Mouse (Mus musculus): ENCODE results near the gene Mlycd.
A peak's percentile ranks its signal among the peaks of the same experiment; 100 is the strongest.

Mlycd gene

DNA sequence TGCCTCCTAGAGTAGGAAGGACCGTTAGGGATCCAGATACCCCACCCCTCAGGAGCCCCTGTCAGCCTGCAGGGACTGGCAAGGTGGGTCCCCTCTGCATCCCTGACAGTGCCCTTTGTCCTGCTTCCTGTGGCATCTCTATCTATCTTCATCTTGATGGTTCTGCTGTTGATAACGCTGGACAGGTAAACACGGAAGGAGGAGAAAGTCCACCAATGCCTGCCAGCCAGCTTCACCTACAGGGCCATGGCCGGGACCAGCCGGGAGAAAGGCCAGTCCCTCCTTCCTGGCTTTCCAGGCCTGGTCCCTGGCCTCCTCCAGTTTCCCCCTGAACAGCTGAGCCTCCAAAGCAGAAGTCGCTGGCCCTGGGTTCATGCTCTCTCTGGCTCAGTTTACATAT, 39.9 kb downstream of the Mlycd start:
- DNase-seq, result no peak

DNA sequence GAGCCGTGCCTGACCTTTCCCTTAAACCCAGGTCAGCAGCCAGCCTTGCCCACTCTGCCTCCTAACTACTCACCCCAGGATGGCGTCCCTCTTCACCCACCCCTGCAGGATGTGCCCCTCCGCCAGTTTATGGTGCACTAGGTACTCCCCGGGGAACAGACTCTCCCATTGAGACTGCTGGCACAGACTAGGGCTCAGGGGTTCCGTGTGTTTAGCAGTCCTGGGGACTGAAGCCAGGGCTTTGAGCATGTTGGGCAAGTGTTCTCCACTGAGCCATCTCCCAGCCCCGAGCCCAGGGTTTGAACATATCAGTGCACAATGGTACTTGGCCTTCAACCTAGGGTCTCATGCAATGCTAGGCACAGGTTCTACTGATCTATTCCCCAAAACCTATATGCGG, 40.8 kb downstream of the Mlycd start:
- no peak for DNase-seq

DNA sequence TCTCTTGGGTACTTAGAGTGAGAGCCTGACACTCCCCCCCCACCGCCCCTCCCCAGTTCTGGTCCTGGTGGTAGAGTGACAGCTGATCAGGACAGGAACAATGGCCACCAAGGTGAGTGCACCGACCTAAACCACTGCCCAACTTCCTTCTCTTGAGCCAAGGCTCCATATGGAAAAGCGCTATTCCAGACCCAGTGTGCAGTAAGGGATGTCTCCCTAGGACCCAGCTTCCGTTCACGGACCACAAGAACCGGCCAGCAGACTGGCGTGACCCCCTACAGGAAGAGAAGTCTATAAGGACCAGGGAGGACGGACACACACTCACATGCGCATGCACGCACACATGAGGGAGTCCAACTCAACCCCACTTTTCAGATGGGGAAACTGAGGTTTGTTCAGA, 41.7 kb downstream of the Mlycd start:
- DNase-seq, result no peak

DNA sequence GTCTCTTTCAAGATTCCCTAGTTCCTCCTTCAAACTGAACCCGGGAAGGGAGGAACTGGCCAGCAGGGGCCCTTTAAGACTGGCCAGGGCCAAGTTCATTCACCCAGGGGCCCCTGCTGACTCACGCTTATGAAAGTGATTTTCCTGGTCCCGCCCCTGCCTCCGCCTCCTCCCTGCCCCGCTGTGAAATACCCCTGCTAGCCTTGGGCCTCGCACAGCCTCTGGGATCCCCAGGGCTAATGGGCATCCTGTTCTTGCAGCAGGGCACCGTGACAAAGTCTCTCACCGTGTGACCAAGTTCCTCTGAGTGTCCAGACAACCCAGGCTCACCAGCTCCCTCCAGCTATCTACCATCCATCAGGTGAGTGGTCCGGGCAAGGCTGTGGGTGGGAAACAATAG, 42.3 kb downstream of the Mlycd start:
- DNase-seq, result peak; percentile 77

DNA sequence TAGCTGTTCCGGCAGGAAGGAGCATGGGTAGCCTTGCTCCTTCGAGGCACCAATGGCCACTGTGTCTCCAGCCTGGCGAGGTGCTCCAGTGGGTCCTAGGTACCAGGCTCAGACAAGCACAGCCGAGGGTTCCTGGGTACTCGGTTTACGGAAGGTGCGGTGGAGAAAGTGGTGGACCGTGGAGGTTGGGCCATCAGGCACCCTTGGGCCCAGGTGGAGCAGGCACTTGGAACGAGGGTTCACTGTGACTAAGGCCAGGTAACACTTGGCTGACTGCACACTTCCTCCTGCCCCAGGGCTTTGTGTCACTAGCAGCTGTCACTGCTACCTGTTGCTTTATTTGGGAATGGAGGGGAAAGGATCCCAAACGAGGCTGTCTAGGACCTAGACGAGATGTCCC, 42.8 kb downstream of the Mlycd start:
- no peak for DNase-seq

DNA sequence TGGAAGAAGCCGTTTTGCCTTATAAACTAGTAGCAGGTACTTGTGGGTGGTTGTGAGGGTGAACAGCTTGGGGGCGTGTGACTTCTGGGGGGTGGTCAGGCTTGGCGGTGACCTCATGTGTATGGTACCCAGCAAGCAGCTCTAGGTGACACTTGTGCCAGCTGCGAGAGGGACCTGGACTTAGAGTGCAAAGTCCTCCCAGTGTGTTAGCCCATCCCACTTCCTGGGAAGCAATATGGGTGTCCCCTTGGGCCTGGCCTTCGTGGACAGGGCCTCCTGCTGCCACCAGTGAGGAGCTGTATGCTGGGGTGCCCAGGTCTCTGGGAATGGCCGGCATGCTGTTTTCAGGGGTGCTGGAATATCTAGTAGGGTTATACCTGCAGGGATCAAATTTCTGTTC, 44.2 kb downstream of the Mlycd start:
- no peak for DNase-seq

DNA sequence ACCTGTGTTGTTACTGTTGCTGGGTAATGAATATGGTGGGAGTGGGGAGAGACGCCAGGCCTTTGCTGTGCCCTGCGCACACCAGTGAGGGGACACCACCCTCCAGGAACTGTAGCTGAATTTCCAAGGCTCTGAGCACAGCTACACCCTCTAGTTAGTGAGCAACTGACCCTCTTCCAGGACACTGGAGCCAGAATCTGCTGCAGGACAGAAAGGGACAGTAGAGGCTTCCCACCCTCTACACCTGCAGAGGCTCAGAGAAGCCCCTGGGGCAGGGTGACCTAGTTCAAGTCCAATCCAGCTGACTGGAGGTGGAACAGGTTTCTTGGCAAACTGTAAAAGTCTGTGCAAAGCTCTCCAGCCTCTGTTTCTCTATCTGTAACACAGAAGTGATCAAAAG, 44.7 kb downstream of the Mlycd start:
- DNase-seq, result no peak

DNA sequence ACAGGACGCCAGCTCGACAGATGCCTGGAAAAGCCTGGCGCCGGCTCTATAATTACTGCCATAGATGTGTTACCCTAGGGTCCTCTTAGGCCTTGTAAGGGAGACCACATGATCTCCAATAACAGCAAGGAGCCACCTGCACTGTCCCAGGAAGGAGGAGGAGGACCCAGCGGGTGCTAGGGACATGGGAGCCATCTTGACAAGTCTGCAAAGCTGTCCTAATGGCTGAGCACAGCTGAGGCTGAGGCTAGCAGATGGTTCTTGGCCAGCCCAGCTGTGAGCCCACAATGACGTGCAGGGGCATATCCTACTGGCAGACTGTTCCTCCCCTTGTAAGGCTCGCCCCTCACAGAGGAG, 45.2 kb downstream of the Mlycd start:
- no peak for DNase-seq

DNA sequence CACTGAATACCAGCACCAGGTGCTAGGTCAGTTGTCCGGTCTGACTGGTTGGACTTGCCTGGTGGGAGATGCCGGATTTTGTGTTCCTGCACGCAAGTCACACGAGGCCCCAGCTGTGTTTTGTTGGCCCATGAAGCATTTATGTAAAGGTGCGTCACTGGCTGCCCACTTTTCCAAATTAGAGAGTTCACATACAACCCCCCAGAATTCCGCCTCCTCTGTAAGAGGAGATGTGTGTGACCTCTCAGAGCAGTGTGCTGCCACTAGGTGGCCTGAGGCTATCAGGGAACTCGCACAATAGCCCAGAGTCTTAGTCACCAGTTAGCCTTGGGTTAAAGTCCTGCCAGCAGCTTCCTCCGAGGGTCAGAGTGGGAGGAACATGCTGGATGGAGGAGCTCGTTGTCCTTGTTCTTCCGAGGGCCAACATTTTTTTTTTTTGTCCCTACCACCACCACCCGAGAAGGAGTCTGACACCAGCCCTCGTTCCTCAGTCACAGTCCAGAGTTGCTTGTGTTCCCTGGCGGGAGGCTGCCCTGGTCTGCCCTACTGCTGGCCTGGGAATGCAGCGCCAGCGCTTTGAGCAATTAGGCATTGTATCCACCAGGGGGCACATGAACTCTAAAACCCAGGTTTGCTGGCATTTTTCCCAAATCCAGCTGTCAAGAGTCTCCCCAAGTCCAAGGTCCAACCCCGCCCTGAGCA, 45.7 kb downstream of the Mlycd start:
- DNase-seq, result peak; percentile 66

DNA sequence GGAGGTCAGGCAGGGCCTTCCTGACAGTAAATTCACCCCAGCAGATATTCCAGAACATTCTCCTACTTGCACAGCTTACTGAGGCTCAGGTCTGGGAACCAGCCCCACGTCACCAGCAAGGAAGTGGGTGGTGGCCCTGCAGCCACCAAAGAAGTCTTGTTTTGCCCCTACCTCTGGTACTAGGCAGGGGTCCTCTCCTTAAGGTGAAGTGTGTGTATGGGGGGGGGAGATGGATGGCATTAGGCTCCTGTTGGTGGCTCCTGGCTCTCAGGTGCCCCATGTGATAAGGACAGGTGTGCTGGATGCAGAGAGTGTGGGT, 46.2 kb downstream of the Mlycd start:
- no peak for DNase-seq

DNA sequence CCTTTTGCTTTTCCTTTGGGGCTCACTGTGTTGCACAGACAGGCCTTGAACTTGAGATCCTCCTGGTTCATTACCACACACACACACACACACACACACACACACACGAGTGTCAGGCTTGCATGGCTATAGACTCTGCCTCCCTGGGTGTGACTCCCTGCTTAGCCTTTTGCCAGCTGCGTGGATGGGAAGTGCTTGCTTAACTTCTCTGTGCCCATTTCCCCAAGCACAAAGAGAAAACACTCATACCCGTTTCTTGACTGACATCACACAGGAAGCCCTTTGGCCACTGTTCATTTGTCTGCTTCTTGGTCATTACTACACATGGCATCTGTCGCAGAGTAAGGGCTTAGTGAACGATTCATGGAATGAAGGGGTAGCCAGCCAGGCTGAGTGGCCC, 47.3 kb downstream of the Mlycd start:
- no peak for DNase-seq

DNA sequence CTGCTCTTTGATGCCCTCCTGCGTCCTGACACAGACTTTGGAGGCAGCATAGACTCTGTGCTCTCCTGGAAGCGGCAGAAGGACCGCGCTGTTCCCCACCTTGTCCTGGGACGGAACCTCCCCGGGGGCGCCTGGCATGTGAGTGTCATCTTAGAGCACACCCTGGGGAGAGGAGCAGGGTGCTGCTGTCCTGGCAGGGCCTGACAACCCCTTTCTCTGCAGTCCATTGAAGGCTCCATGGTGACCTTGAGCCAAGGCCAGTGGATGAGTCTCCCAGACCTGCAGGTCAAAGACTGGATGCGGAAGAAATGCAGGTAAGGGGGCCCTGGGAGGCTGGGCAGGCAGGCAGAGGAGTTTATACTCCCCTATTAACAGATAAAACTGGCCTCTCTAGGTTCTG, 48.3 kb downstream of the Mlycd start:
- DNase-seq, result no peak

DNA sequence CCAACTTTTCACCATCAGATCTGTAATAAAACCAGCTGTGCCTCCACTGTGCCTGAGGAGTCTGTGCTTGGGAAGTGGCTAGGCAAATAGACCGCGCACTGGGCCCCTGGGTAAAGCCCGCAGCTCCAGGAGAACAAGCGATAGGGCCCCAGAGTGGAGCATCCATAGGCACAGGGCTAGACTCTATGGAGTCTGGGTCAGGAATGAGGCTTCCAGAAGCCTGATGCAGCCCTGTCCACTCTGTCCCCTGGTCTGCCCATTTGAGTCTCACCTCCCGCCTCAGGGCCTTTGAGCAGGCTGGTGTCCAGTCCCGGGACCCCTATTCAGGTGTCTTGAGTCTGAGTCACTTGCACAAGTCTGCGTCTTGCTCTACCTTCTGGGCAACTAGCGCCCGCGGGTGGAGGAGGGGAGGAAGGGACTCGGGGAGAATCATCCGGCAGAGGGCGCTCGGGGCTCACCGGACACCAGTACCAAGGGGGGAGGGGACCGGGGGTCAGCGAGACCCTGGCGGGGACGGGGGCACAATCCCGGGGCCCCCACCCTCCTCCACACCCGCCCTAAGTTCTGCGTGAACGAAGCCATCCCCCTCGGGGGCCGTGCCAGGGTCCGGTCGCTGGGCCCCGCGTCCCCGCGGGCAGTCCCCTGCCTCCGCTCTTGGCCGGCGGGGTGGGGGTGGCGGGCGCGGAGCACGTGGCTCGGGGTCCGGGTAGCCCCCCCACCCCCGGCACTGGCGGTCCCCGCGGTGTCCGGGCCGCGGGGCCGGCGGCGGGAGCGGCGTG, 51.7 kb downstream of the Mlycd start, which contains the start of gene Necab2:
Gene Necab2, plus strand, starts transcription at position 509 of the 779 bp plus-strand sequence.
- peak; percentile 79 for DNase-seq

DNA sequence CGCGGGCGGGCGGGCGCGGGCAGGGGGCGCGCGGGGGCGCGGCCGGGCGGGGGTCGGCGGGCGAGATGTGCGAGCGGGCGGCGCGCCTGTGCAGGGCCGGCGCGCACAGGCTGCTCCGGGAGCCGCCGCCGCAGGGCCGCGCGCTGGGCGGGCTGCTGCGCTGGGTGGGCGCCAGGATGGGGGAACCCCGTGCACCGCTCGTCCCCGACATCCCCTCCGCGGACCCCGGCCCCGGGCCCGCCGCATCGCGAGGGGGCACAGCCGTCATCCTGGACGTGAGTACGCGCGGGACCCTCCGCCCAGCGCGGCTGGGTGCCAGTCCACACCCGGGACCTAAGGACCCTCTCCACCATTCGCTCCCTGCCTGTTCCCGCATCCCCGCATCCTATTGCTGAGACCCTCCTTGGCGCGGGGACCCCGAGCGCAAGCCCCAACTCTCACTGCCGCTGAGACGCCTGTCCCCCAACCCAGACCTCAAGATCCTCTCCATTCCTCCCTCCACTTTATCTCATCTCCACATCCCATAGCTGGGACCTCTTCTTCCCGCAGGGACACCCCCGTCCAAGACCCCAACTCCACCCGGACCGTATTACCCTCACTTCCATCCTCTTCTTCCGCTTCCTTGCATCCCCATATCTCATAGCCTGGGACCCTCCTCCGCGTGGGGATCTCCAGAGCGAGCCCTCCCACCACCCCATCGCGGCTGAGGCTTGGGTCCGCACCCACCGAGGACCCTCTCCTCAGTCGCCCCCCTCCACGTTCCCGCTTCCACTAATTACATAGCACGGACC, 52.5 kb downstream of the Mlycd start:
- no peak for DNase-seq

DNA sequence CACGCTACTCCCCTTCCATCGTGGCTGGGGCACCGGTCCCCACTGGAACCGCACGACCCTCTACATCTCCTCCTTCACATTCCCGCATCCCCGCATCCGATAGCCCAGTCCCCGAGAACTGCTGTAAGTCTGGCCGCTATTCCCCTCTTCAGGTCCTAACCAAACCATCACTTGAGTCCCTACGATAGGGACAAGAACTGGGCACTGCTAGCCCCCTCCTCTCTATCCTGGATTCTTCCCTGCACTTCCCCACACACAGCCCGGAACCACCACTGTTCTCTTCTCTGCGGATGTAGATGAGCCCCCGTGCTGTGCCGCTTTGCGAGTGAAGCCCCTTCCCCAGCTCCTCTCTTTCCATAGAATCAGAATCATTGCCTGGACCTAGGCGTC, 53.1 kb downstream of the Mlycd start:
- no peak for DNase-seq

DNA sequence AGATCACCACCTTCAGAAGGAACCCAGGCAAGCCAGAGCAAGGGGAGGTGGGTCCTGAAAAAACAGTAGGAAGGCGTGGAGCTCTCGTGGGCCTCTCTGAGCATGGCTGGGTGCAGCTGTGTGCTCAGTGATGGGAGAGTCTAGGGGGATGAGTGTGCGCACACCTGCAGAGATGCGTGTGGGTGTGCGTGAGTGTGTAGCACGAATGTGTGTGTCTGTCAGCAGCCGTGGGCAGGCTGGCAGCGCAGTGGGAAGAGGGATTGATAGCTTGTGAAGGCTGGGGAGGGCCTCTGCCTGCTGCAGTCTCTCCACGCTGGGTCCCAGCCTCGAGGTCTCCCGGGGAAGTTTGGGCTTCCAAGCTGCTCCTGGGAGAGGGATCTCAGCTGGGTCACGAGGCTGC, 54.9 kb downstream of the Mlycd start:
- DNase-seq, result no peak

DNA sequence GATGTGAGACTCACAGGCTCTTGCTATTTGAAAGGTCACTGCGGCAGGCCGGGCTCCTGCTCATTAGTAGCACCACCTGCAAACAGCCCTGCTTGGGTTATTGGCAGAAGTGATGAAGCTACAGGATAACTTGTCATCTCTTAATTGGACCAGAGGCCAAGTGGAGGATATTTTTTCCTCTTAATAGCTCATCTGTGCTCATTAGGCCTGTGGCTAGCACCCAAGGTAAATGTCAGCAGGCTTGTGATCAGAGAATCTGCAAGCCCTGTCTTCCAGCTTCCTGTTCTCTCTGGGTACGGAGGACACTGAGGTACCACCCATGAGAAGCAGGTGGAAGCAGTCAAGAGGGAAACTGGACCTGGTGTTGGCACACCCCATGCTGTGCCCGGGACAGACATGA, 56.5 kb downstream of the Mlycd start:
- DNase-seq, result no peak

DNA sequence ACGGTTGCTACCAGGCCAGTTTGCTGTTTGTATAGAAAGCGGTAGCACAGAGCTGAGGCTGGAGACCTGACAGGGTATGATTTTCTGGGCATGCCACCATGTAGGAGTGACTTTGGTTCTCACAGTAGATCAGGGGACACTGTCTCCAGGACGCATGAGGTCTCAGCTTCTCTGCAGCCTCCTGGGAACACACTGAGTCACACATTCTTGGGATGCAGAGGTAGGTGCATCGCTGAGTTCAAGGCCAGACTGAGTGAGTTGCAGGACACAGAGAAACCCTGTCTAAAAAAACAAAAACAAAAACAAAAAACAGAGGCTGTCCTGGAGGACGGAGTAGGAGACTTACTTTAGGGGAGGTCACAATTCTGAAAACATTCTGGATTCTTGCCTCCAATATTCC, 58.2 kb downstream of the Mlycd start:
- DNase-seq, result no peak

DNA sequence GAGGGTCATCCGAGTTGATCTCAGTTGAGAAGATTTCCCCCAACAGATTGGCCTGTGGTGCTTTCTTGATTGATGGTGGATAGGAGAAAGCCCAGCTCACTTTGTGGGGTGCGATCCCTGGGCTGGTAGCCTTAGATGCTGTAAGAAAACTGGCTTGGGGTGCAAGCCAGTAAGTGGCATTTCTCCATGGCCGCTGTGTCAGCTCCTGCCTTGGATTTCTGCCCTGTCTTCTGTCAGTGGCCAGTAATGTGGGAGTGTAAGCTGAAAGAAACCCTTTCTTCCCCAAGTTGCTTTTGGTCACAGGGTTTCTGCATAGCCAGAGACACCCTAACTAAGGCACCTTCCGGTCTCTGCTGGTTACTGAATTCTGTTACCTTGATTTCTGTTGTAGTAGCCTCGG, 61.4 kb downstream of the Mlycd start:
- no peak for DNase-seq

DNA sequence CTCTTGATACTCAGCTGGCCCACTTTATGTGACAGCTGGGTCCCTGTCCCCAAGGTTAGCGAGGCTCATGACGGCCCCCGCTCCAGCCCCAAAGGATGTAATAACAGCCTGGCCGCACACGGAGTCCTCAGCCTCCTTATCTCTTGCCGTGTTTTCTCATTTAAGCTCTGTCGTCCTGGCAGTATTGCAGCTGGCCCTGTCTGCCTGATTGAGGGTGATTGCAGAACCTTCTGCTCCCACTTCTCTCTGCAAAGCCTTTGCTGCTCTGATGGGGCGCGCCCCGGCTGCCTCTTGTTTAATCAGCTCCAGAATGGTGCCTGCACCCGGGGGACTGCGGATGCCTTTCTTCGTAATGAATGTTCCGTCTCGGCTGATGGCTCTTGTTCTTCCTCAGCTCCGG, 65.0 kb downstream of the Mlycd start:
- no peak for DNase-seq
